Mouse (Mus musculus) myocyte (in vitro differentiated cells): ENCODE measurements around the gene Olfr484.

Experiments used
- E2F4 ChIP-seq: IDR thresholded peaks from one replicate; pipeline ENCODE4 v1.6.1; 2011; ENCODE audit warnings: mild to moderate bottlenecking, control low read depth, moderate library complexity; ENCODE audit not compliant: insufficient read depth
- MAX ChIP-seq: IDR thresholded peaks from one replicate; pipeline ENCODE4 v1.6.1; 2011; ENCODE audit warnings: low read depth, mild to moderate bottlenecking, control low read depth
- MYOG ChIP-seq, 3 experiments: IDR thresholded peaks; one replicate each; pipeline ENCODE4 v1.6.1; 2011; ENCODE audit warnings: control low read depth in 2 of 3, low read depth in 2 of 3, mild to moderate bottlenecking in 2 of 3; ENCODE audit not compliant: insufficient read length in 2 of 3, control insufficient read depth in 1 of 3, insufficient read depth in 1 of 3
- POLR2A ChIP-seq: IDR thresholded peaks from one replicate; pipeline ENCODE4 v1.6.1; 2011; ENCODE audit warnings: low read depth, mild to moderate bottlenecking, control low read depth, moderate library complexity; ENCODE audit not compliant: insufficient read length
- POLR2AphosphoS2 ChIP-seq: IDR thresholded peaks from one replicate; pipeline ENCODE4 v1.6.1; 2011; ENCODE audit warnings: low read depth, control low read depth; ENCODE audit not compliant: insufficient read length
- REST ChIP-seq: IDR thresholded peaks from one replicate; pipeline ENCODE4 v1.6.1; 2011; ENCODE audit warnings: mild to moderate bottlenecking, control low read depth, moderate library complexity; ENCODE audit not compliant: insufficient read depth, insufficient read length
- SRF ChIP-seq: IDR thresholded peaks from one replicate; pipeline ENCODE4 v1.6.1; 2011; ENCODE audit warnings: low read depth; ENCODE audit not compliant: control insufficient read depth, insufficient read length
- TCF12 ChIP-seq: IDR thresholded peaks from one replicate; pipeline ENCODE4 v1.6.1; 2011; ENCODE audit warnings: mild to moderate bottlenecking, control low read depth; ENCODE audit not compliant: poor library complexity, insufficient read depth, severe bottlenecking
- USF1 ChIP-seq: IDR thresholded peaks from one replicate; pipeline ENCODE4 v1.6.1; 2011; ENCODE audit warnings: low read depth, mild to moderate bottlenecking, control low read depth, moderate library complexity

DNA sequence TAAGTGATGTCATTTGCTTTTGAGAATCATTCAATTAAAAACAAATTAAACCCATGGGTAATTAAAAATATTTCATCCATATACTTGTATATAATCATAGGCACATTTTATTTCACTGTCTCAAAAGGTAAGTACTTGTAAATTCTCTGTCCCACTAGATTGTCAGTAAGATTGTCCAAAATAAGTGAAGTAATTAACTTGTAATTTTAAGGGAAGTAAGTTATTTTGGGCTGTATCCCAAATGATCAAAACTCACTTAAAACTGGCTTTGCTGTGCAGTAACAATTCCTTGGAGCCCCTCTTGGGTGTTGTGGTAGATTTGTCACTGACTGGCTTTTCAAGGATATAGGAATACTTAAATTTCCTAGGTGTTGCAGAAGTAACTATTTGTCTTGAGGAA, 47.7 kb downstream of the Olfr484 start, which contains the start of gene Olfr481:
- TF ChIP-seq REST (no peak), POLR2A (no peak), MAX (no peak), TCF12 (no peak), SRF (no peak), POLR2AphosphoS2 (no peak), MYOG (IDR thresholded peaks at IDR 0.05; ENCODE audit: control insufficient read depth in 1 of 3, insufficient read depth in 1 of 3, insufficient read length in 2 of 3, low read depth in 2 of 3) (no peak), E2F4 (no peak), USF1 (no peak)
